Mouse (Mus musculus) midbrain, postnatal 0 days (tissue): ENCODE data around the gene Gstk1. TPM values are rescaled to one million over a fixed set of nuclear protein-coding genes. Genes with fewer than 3 reads are reported as not detected.

Source experiments
- ATAC-seq: fragments of 200-750 bp; cut with Nextera tagmentation; 2 replicates; pipeline ENCODE4 v1.8.0; 2017; ENCODE audit warnings: moderate number of reproducible peaks, mild to moderate bottlenecking, moderate TSS enrichment, moderate library complexity; ENCODE audit not compliant: low FRiP score
- DNase-seq: peaks from one replicate; pipeline ENCODE4 v3.0.0-alpha.2; 2015; ENCODE audit warnings: low spot score
- H3K27ac ChIP-seq: fragments of 300-500 bp; sonication (generic); 2 replicates; pipeline ENCODE4 v1.5.1; 2014; ENCODE audit warnings: low read depth, mild to moderate bottlenecking, low read length, mixed read lengths
- H3K27me3 ChIP-seq: fragments of 300-500 bp; sonication (generic); 2 replicates; pipeline ENCODE4 v1.6.1; 2014; ENCODE audit warnings: low read length, control low read depth, mixed read lengths; ENCODE audit not compliant: insufficient read depth
- H3K36me3 ChIP-seq: fragments of 300-500 bp; sonication (generic); 2 replicates; pipeline ENCODE4 v1.6.1; 2014; ENCODE audit warnings: low read length, control low read depth, mixed read lengths; ENCODE audit not compliant: insufficient read depth
- H3K4me1 ChIP-seq: fragments of 300-500 bp; sonication (generic); 2 replicates; pipeline ENCODE4 v1.6.1; 2014; ENCODE audit warnings: mild to moderate bottlenecking, control low read depth, antibody characterized with exemption, low read length, mixed read lengths; ENCODE audit not compliant: insufficient read depth
- H3K4me2 ChIP-seq: fragments of 300-500 bp; sonication (generic); 2 replicates; pipeline ENCODE4 v1.6.1; 2014; ENCODE audit warnings: low read depth, mild to moderate bottlenecking, low read length, mixed read lengths; ENCODE audit not compliant: poor library complexity, severe bottlenecking
- H3K4me3 ChIP-seq: fragments of 300-500 bp; sonication (generic); 2 replicates; pipeline ENCODE4 v1.5.1; 2014; ENCODE audit warnings: low read depth, mild to moderate bottlenecking, low read length, moderate library complexity
- H3K9ac ChIP-seq: fragments of 300-500 bp; sonication (generic); replicated peaks from 2 replicates; pipeline ENCODE4 v1.6.1; 2014; ENCODE audit warnings: mild to moderate bottlenecking, low read length, moderate library complexity, mixed read lengths; ENCODE audit not compliant: poor library complexity, severe bottlenecking
- H3K9me3 ChIP-seq: fragments of 300-500 bp; sonication (generic); 2 replicates; pipeline ENCODE4 v1.6.1; 2016; ENCODE audit warnings: low read length, control low read depth
- CTCF ChIP-seq: IDR thresholded peaks from 2 replicates; pipeline ENCODE4 v1.5.1; 2016; ENCODE audit warnings: antibody characterized with exemption, mild to moderate bottlenecking
- WGBS: fragments of 180-500 bp; shearing (Covaris S2); extraction: QIAGEN DNeasy Blood & Tissue Kit; methylation state at CpG from one replicate; pipeline ENCODE4 v1.1.7; 2014; 5-methylcytosine and 5-hydroxymethylcytosine counted together
- polyA plus RNA-seq: library from polyadenylated mRNA; unstranded; fragments of >200 nt; fragmentation: Nextera tagmentation; extraction: Ambion mirVana; gene quantifications from 2 replicates; pipeline ENCODE4 v1.2.1, GENCODE M21; 2015
- total RNA-seq: library from RNA; depleted of rRNA; stranded (reverse); fragments of >200 nt; gene quantifications from 2 replicates; pipeline ENCODE4 v1.2.3, GENCODE M21; 2014

Gene Gstk1
- total and polyA plus RNA-seq, 2 experiments from 2014 or later = 9.0 to 10.4 TPM

GRCm38 (mm10) chr6:42264626-42265312 lies 19.0 kb downstream of the Gstk1 start, which contains the start of gene Casp2:
Gene Casp2 (plus strand): TSS chr6:42264985.
- H3K9ac ChIP-seq = peak within 1 kb of the TSS; percentile 79
- H3K27me3 ChIP-seq = no peaks in the 10 kb centered on the region
- DNase-seq (peak; percentile 100), ATAC-seq (peak; percentile 100)
- peak; percentile 94 for TF ChIP-seq CTCF
- peaks cover 18% of the 10 kb centered on the region for H3K36me3 ChIP-seq
- H3K4me2 ChIP-seq = peak within 1 kb of the TSS; percentile 83
- H3K4me3 ChIP-seq = peak within 1 kb of the TSS; percentile 95
- no peaks in the 10 kb centered on the region; the same call in 1 of the 2 replicates for H3K4me1 ChIP-seq
- peak within 1 kb of the TSS; percentile 84 for H3K27ac ChIP-seq
- H3K9me3 ChIP-seq = no peaks in the 10 kb centered on the region
- whole genome bisulfite sequencing = under 1% methylated on average over 50 of the region's 51 CpGs

GRCm38 (mm10) chr6:42265391-42266330 lies 19.9 kb downstream of the Gstk1 start:
- no peak for ATAC-seq
- under 1% methylated on average over 21 of the region's 21 CpGs for WGBS
- peak overlapping the region; percentile 79 for H3K9ac ChIP-seq
- DNase-seq = no peak
- peak overlapping the region; percentile 84 for H3K27ac ChIP-seq
- no peaks in the 10 kb centered on the region for H3K9me3 ChIP-seq
- peaks cover 24% of the 10 kb centered on the region for H3K36me3 ChIP-seq
- H3K4me1 ChIP-seq = no peaks in the 10 kb centered on the region; the same call in 1 of the 2 replicates
- TF ChIP-seq CTCF = peak; percentile 42
- peak overlapping the region; percentile 83 for H3K4me2 ChIP-seq
- H3K27me3 ChIP-seq = no peaks in the 10 kb centered on the region
- peak overlapping the region; percentile 95 for H3K4me3 ChIP-seq

- Histone ChIP-seq H3K4me3 (no peak overlapping the region), H3K4me2 (no peak overlapping the region), H3K36me3 (peaks cover 50% of the 10 kb centered on the region), H3K27me3 (no peaks in the 10 kb centered on the region), H3K9ac (no peak overlapping the region), H3K9me3 (no peaks in the 10 kb centered on the region), H3K27ac (no peak overlapping the region), H3K4me1 (no peaks in the 10 kb centered on the region; the same call in 1 of the 2 replicates)
- ATAC-seq (no peak), DNase-seq (no peak)
- no peak for TF ChIP-seq CTCF
Observed at GRCm38 (mm10) chr6:42270817-42271216, 25.1 kb downstream of the Gstk1 start.

GRCm38 (mm10) chr6:42276151-42276550 lies 30.4 kb downstream of the Gstk1 start:
- DNase-seq = no peak
- H3K36me3 ChIP-seq = peaks cover 68% of the 10 kb centered on the region
- 69% methylated on average over 2 of the region's 2 CpGs for WGBS

GRCm38 (mm10) chr6:42282865-42283528 lies 37.3 kb downstream of the Gstk1 start:
- 81% methylated on average over 5 of the region's 5 CpGs for WGBS
- Histone ChIP-seq H3K4me3 (no peak overlapping the region), H3K4me1 (no peaks in the 10 kb centered on the region), H3K9ac (no peak overlapping the region), H3K36me3 (peaks cover 49% of the 10 kb centered on the region), H3K4me2 (no peak overlapping the region), H3K9me3 (no peaks in the 10 kb centered on the region), H3K27ac (no peak overlapping the region), H3K27me3 (no peaks in the 10 kb centered on the region)
- DNase-seq (no peak), ATAC-seq (no peak; the same call in 1 of the 2 replicates)
- TF ChIP-seq CTCF = no peak

More at GRCm38 (mm10) chr6:42276151-42276550, 30.4 kb downstream of the Gstk1 start:
- no peak for TF ChIP-seq CTCF
- Histone ChIP-seq H3K4me1 (no peaks in the 10 kb centered on the region), H3K9ac (no peak overlapping the region), H3K4me3 (no peak overlapping the region), H3K4me2 (no peak overlapping the region), H3K27me3 (no peaks in the 10 kb centered on the region), H3K27ac (no peak overlapping the region), H3K9me3 (no peaks in the 10 kb centered on the region)
- no peak for ATAC-seq
